Mouse (Mus musculus) brain, embryonic 14.5 days (tissue): ENCODE measurements around the gene Evi2a.

Experiments used
- CTCF ChIP-seq: fragments of 200-500 bp; IDR thresholded peaks from 2 replicates; pipeline ENCODE4 v1.5.1; 2012; ENCODE audit warnings: inconsistent platforms, mild to moderate bottlenecking, moderate library complexity, borderline replicate concordance; ENCODE audit not compliant: insufficient read depth, insufficient read length; ENCODE audit errors: extremely low read depth
- POLR2A ChIP-seq: fragments of 200-500 bp; IDR thresholded peaks from 2 replicates; pipeline ENCODE4 v1.6.1; 2012; ENCODE audit warnings: mild to moderate bottlenecking, inconsistent platforms, borderline replicate concordance; ENCODE audit not compliant: poor library complexity, insufficient read depth, insufficient read length, severe bottlenecking; ENCODE audit errors: extremely low read depth

- no peak for TF ChIP-seq POLR2A
- no peak for TF ChIP-seq CTCF
Measured at GRCm38 (mm10) chr11:79502917-79503316, 27.5 kb downstream of the Evi2a start.
